Mouse (Mus musculus): ENCODE measurements around the gene Olfr148.

DNA sequence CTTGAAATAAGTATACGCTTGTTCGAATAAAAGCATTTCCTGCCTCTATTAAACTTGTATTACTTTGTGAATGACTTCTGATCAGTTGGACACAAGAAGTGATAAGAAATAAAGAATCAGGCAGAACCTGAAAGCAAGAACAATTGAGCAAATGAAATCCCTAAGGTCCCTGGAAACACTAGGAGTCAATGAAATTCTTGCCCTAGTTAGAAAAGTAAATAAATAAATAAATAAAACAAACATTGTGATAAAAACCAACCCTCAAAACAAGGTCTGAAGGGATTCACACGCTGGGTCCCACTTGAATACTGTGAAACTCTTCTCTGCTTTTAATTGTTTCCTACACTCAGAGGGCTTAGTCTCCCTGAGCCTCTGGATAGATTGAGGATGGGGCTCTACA, at the start of gene Olfr148:
- no peak for TF ChIP-seq POLR2A (IDR thresholded peaks at IDR 0.05; ENCODE audit: low read depth, low read length)
- TF ChIP-seq CTCF (conservative IDR thresholded peaks at IDR 0.05; ENCODE audit: insufficient read depth, insufficient read length, low read depth, low read length), result no peak
